Mouse (Mus musculus): ENCODE measurements at regions not wholly inside any gene's neighbourhood (a gene's known extent, or its start where the extent isn't known, plus 50 kb on each side); places are given as distances from the start of the nearest gene placed in this dataset.

- TF ChIP-seq CTCF (IDR thresholded peaks at IDR 0.05; ENCODE audit: low read depth, low read length), result no peak
- TF ChIP-seq GATA1 (IDR thresholded peaks at IDR 0.05; ENCODE audit: borderline replicate concordance, low read length), result no peak
Measured at GRCm38 (mm10) chr16:77414562-77414961, 187.3 kb downstream of the Gm11146 start.

Data from G1E (cell line).